Mouse (Mus musculus) spleen, adult 2 months (tissue): Measurements from ENCODE around the gene Dgki.

Experiments
- CTCF ChIP-seq: fragments of 200-500 bp; IDR thresholded peaks from 2 replicates; pipeline ENCODE4 v1.5.1; 2011; ENCODE audit warnings: mild to moderate bottlenecking, inconsistent platforms; ENCODE audit not compliant: insufficient read depth, insufficient read length, insufficient replicate concordance; ENCODE audit errors: extremely low read depth
- POLR2A ChIP-seq: fragments of 200-500 bp; IDR thresholded peaks from 2 replicates; pipeline ENCODE4 v1.6.1; 2011; ENCODE audit warnings: low read depth, low read length, inconsistent platforms

GRCm38 (mm10) chr6:36988800-36989199 lies 311.2 kb downstream of the Dgki start:
- TF ChIP-seq CTCF (no peak), POLR2A (no peak)
